Mouse (Mus musculus): Measurements from ENCODE around the gene Bnip1. TPM values are rescaled to one million over a fixed set of nuclear protein-coding genes. Genes with fewer than 3 reads are reported as not detected.

The Bnip1 gene
- total and polyA plus RNA-seq, 3 experiments = 50.9 to 59.6 (median 54.6) TPM

- no peaks in the 10 kb centered on the region for H3K79me2 ChIP-seq (replicated peaks; ENCODE audit: control insufficient read depth, extremely low read depth, insufficient read depth, poor library complexity, severe bottlenecking)
- dilution Hi-C loops (cut with MboI; ENCODE audit: extremely low pct_ligation_motif_present, extremely low pct_unique_long_range_greater_than_20kb, low sequenced_read_pairs) = no loop called here
- no peaks in the 10 kb centered on the region for H3K27me3 ChIP-seq (replicated peaks)
- peaks cover 4% of the 10 kb centered on the region in 2 experiments for H3K4me1 ChIP-seq (ENCODE audit: control insufficient read depth in 1 of 2, insufficient read depth in 2 of 2)
- H3K36me3 ChIP-seq (replicated peaks in 1 of 2; ENCODE audit: control insufficient read depth in 1 of 2, insufficient read depth in 1 of 2, low read length in 1 of 2) = no peaks in the 10 kb centered on the region
- TF ChIP-seq TCF12 (IDR thresholded peaks at IDR 0.05; ENCODE audit: low read depth, low read length) = no peak
- TF ChIP-seq MYC (IDR thresholded peaks at IDR 0.05; ENCODE audit: low read depth, low read length) = no peak
- TF ChIP-seq MAX (IDR thresholded peaks at IDR 0.05; ENCODE audit: low read length) = no peak
- TF ChIP-seq ZC3H11A (IDR thresholded peaks at IDR 0.05; ENCODE audit: low read depth, low read length) = no peak
- TF ChIP-seq ETS1 (conservative IDR thresholded peaks at IDR 0.05; ENCODE audit: low read depth, low read length) = no peak
- TF ChIP-seq POLR2AphosphoS2 (IDR thresholded peaks at IDR 0.05; ENCODE audit: low read depth, low read length) = no peak
- TF ChIP-seq MAFK (IDR thresholded peaks at IDR 0.05; ENCODE audit: insufficient replicate concordance, low read length) = no peak
- TF ChIP-seq EP300 (IDR thresholded peaks at IDR 0.05; ENCODE audit: low read length) = no peak
- no peak for TF ChIP-seq IRF4 (IDR thresholded peaks at IDR 0.05; ENCODE audit: low read depth, low read length)
- no peak for TF ChIP-seq JUND (conservative IDR thresholded peaks at IDR 0.05; ENCODE audit: low read depth, low read length)
- no peak for TF ChIP-seq CHD1 (IDR thresholded peaks at IDR 0.05; ENCODE audit: low read depth, low read length)
- no peak for TF ChIP-seq CTCF (conservative IDR thresholded peaks at IDR 0.05 in 1 of 2, IDR thresholded peaks at IDR 0.05 in 1 of 2; ENCODE audit: low read depth in 2 of 2, low read length in 2 of 2)
- TF ChIP-seq POLR2A (IDR thresholded peaks at IDR 0.05; ENCODE audit: low read depth, low read length) = no peak
- no peak for TF ChIP-seq GABPA (IDR thresholded peaks at IDR 0.05; ENCODE audit: insufficient replicate concordance, low read depth, low read length)
- TF ChIP-seq ELF1 (IDR thresholded peaks at IDR 0.05; ENCODE audit: low read depth, low read length) = no peak
- TF ChIP-seq E2F4 (IDR thresholded peaks at IDR 0.05; ENCODE audit: insufficient replicate concordance, low read depth, low read length) = no peak
- TF ChIP-seq ZKSCAN1 (IDR thresholded peaks at IDR 0.05; ENCODE audit: borderline replicate concordance, low read depth, low read length) = no peak
- no peak for TF ChIP-seq SMC3 (IDR thresholded peaks at IDR 0.05; ENCODE audit: low read depth, low read length)
- in situ Hi-C loops (cut with MboI; ENCODE audit: low pct_ligation_motif_present, low pct_unique_long_range_greater_than_20kb, low sequenced_read_pairs) = no loop called here
- H3K4me3 ChIP-seq (replicated peaks in 1 of 3; ENCODE audit: low read depth in 2 of 3, low read length in 2 of 3, poor library complexity in 1 of 3) = no peak overlapping the region
- no peak overlapping the region for H3K27ac ChIP-seq (ENCODE audit: insufficient read depth, low read depth)
- DNase-seq (ENCODE audit: extremely low read depth) = no peak
- peaks cover 10% of the 10 kb centered on the region for H3K9me3 ChIP-seq (replicated peaks; ENCODE audit: low read length)
- no peak overlapping the region for H3K9ac ChIP-seq (ENCODE audit: insufficient read depth, low read depth)
- no peak overlapping the region for H3K4me2 ChIP-seq (ENCODE audit: insufficient read depth, low read depth, poor library complexity, severe bottlenecking)
Measured at GRCm38 (mm10) chr17:26834966-26835755, 54.3 kb downstream of the Bnip1 start.

- H3K9ac ChIP-seq (ENCODE audit: insufficient read depth, low read depth) = no peak overlapping the region
- in situ Hi-C loops (cut with MboI; ENCODE audit: low pct_ligation_motif_present, low pct_unique_long_range_greater_than_20kb, low sequenced_read_pairs) (no loop called here), dilution Hi-C loops (cut with MboI; ENCODE audit: extremely low pct_ligation_motif_present, extremely low pct_unique_long_range_greater_than_20kb, low sequenced_read_pairs) (no loop called here)
- no peak for DNase-seq (ENCODE audit: extremely low read depth)
- H3K27me3 ChIP-seq (replicated peaks) = no peaks in the 10 kb centered on the region
- peaks cover 10% of the 10 kb centered on the region for H3K9me3 ChIP-seq (replicated peaks; ENCODE audit: low read length)
- TF ChIP-seq MXI1 (IDR thresholded peaks at IDR 0.05; ENCODE audit: low read depth, low read length) (no peak), IRF4 (IDR thresholded peaks at IDR 0.05; ENCODE audit: low read depth, low read length) (no peak), CHD1 (IDR thresholded peaks at IDR 0.05; ENCODE audit: low read depth, low read length) (no peak), RAD21 (IDR thresholded peaks at IDR 0.05; ENCODE audit: low read depth, low read length) (no peak), PAX5 (IDR thresholded peaks at IDR 0.05; ENCODE audit: low read length) (no peak), TCF12 (IDR thresholded peaks at IDR 0.05; ENCODE audit: low read depth, low read length) (no peak), USF1 (IDR thresholded peaks at IDR 0.05; ENCODE audit: low read depth, low read length) (no peak), BHLHE40 (IDR thresholded peaks at IDR 0.05; ENCODE audit: low read depth, low read length) (no peak), ZC3H11A (IDR thresholded peaks at IDR 0.05; ENCODE audit: low read depth, low read length) (no peak), MEF2A (IDR thresholded peaks at IDR 0.05; ENCODE audit: borderline replicate concordance, low read depth, low read length) (no peak), ELF1 (IDR thresholded peaks at IDR 0.05; ENCODE audit: low read depth, low read length) (no peak), TBP (conservative IDR thresholded peaks at IDR 0.05; ENCODE audit: low read depth, low read length) (no peak), EP300 (IDR thresholded peaks at IDR 0.05; ENCODE audit: low read length) (no peak), ZKSCAN1 (IDR thresholded peaks at IDR 0.05; ENCODE audit: borderline replicate concordance, low read depth, low read length) (no peak), GABPA (IDR thresholded peaks at IDR 0.05; ENCODE audit: insufficient replicate concordance, low read depth, low read length) (no peak), USF2 (conservative IDR thresholded peaks at IDR 0.05; ENCODE audit: low read depth, low read length) (no peak), MYC (IDR thresholded peaks at IDR 0.05; ENCODE audit: low read depth, low read length) (no peak)
- no peak overlapping the region for H3K4me3 ChIP-seq (replicated peaks in 1 of 3; ENCODE audit: low read depth in 2 of 3, low read length in 2 of 3, poor library complexity in 1 of 3)
- no peaks in the 10 kb centered on the region for H3K79me2 ChIP-seq (replicated peaks; ENCODE audit: control insufficient read depth, extremely low read depth, insufficient read depth, poor library complexity, severe bottlenecking)
- no peak overlapping the region for H3K27ac ChIP-seq (ENCODE audit: insufficient read depth, low read depth)
- no peaks in the 10 kb centered on the region for H3K36me3 ChIP-seq (replicated peaks in 1 of 2; ENCODE audit: control insufficient read depth in 1 of 2, insufficient read depth in 1 of 2, low read length in 1 of 2)
- peaks cover 4% of the 10 kb centered on the region in 2 experiments for H3K4me1 ChIP-seq (ENCODE audit: control insufficient read depth in 1 of 2, insufficient read depth in 2 of 2)
- no peak overlapping the region for H3K4me2 ChIP-seq (ENCODE audit: insufficient read depth, low read depth, poor library complexity, severe bottlenecking)
Measured at GRCm38 (mm10) chr17:26835956-26836355, 55.1 kb downstream of the Bnip1 start.

All from CH12.LX (cell line).